Mouse (Mus musculus): ENCODE measurements around the gene Ralgps2. TPM values are rescaled to one million over a fixed set of nuclear protein-coding genes. Genes with fewer than 3 reads are reported as not detected.
A peak's percentile ranks its signal among the peaks of the same experiment; 100 is the strongest.

Ralgps2 gene
- total RNA-seq, 2 experiments from 2014 or later = 9.3 to 11.4 TPM

DNA sequence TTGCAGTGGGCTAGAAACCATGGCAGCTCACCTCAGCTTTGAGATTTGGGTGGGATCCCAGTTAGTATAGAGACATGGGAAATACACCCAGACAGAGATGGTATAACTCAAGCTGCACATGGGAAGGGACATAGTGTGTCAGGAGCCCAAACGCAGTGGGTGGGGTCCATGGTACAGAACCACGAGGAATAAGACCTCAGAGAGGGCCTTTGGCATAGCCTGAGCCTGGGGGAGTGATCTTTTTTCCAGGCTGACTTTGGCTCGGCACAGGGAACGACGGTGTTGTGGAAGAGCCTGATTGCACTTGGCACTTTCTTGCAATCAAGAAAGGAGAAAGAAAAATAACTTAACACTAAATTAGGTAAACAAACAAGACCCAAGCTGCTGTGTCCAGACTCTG lies 170.3 kb downstream of the Ralgps2 start:
- DNase-seq = no peak

DNA sequence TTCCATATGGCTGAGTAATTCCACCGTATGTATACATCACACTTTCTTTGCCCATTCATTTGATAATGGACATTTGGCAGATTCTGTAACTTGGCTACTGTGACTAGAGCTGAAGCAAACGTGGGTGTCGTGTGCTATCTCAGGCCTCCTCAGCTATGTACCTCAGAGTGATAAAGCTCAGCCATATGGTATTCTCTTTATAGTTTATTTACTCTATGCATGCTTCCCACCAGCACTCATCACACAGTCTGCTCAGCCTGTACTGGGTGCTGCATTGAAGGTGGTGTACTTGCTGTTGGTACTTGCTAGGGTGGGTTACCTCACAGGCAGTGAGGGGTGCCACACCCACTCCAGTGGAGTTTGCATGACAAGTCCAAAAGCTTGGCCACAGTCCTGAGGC lies 174.1 kb downstream of the Ralgps2 start:
- DNase-seq = no peak

DNA sequence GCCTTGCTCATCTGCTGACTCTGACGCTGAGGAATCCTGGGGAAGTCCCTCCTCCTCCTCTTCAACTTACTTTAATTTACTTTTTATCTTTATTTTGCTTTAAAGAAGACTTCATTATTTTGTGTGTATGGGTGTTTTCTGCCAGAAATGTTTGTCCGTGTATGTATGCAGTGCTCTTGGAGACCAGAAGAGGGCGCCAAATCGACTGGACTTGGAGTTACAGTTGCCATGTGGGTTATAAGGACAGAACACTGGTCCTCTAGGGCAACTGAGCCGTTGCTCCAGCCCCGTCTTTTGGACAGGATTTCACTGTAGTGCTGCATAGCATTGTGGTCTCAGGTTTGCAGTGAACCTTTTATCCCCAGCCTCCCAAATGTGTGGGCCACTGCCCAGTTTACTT lies 174.8 kb downstream of the Ralgps2 start:
- DNase-seq = no peak

DNA sequence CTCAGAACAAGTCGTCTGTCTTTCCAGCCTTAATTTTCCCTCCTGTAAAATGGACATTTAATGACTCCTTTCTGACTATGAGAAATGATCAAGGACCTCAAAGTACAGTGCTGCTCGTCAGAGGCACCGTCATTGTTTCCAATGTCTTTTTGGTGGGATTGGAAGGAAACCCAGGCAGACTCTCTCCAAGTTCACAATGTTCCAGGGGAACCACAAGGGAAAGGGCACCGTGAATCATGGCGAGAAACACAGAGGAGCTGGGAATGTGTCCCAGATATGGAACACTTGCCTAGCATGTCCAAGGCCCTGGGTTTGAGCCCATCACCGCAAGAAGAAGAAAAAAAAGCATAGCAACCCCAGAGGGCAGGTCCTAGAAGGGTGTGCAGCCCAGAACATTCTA lies 176.1 kb downstream of the Ralgps2 start:
- DNase-seq = peak in 1 of 2 experiments; percentile 42

DNA sequence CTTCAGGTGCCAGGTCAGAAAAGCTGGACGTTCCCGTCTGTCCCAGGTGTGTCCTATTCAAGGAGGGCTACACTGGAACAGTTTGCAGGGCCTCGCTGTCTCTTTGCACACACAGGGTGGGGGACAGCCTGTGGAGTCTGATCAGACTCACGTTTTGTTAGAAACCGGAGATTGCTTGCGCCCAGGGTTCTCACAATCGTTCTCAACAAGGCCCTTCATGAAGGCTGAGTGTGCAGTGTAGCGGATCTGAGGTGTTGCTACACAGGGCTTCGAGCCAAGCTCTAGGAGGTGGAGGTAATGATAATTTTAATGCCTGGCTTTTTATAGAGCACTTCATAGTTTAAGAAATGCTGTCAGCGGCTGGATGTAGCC lies 178.0 kb downstream of the Ralgps2 start:
- peak; percentile 36 to 38 for DNase-seq

DNA sequence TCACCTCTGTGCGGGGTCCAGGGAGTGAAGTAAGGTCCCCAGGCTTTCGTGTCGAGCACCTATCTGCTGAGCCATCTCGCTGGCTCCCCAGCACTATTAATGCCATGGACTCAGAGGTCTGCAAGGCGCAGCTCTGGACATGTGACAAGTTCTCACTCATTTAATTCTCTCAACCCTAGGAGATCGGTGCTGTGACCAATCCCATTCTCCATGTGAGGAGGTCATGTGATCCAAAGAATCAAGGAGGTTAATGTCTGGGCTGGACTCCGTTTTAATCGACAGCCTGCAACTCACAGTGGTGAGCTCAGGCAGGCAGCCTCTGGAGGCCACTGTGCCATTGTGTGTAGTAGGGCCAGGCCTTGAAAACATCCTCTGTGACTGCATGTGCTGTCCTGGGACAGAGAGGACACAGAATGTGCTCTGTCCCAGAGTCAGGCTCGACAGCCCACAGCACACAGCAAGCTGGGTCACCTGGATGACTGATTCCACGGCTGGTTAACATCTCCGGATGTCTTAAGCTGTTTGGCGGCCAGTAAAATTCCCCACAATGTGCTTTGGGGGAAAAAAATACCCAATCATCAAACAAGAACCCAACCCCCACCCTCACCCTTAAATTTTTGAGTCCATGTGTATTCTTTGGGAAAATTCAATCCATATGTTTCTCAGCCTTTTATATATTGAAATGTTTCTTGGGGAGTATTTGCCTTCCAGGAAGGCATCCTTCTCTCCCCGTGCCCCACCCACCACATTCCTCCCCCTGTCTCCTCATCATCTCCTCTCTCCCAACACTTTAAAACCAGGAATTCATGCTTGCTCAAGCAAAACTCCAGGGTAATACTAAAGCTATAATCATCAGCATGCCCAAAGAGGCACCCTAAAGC lies 178.6 kb downstream of the Ralgps2 start:
- no peak for DNase-seq

DNA sequence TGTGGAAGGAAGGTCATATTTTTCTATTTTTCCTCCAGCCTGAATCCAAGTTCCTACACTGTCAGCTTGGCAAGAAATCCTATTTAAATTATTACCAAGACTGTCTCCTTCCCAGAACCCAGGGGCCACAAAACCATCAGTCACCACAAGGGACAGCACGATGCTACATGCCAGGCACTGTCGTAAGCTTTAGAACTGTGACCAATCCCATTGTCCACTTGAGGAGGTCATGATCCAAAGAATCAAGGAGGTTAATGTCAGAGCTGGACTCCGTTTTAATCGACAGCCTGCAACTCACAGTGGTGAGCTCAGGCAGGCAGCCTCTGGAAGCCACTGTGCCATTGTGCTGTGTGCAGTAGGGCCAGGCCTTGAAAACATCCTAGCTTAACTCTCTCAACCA lies 181.1 kb downstream of the Ralgps2 start:
- DNase-seq = no peak

DNA sequence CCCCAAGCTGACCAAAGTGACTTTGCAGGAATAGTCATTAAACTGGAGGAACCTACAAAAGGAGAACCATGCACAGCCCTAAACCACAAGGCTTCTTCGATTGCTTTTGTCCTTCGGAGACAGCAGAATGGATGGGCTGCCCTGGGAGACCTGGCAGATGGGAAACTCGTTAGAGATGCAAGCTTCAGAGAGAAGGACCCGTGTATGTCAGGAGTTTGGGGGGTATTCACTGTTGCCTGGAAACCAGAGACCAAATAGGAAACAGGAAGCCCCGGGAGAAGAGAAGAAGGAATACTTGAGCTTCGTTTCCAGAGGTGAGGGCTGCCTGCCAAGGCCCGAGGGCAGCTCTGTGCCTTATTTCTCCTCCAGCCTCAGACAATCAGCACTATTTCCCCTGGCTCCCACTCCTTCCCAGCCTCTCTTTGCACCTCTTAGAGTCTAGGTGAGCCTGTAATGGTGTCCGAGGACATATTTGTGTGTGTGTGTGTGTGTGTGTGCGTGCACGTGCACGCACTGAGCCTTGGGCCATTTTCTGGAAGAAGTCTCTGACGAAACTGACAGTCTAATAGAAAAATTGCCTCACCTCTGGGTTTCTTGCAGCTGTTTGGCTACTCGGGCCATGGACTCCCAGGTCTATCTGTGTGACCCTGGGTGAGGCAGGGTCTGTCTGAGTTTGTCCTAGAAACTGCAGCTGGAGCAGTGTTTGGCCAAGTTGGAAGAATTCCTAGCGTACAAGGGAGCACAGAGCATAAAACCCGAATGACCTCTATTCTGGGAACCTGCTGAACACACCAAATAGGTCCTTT lies 184.6 kb downstream of the Ralgps2 start:
- DNase-seq = peak; percentile 48

Other genes with a start within 250 kb of the Ralgps2 start
- gene Fam20b, start 220.5 kb downstream of the Ralgps2 start, total RNA-seq (2021) = 10 to 100 TPM; 59.9 to 61.3 TPM
- gene Angptl1, start 101.1 kb downstream of the Ralgps2 start, total RNA-seq (2021) = 1 to 10 TPM; 2.1 to 3.1 TPM
- gene Tex35, start 169.1 kb upstream of the Ralgps2 start, total RNA-seq (2021) = not detected

Data from heart, adult 18-20 months (tissue).